Mouse (Mus musculus): ENCODE results near the gene Slain1.

DNA sequence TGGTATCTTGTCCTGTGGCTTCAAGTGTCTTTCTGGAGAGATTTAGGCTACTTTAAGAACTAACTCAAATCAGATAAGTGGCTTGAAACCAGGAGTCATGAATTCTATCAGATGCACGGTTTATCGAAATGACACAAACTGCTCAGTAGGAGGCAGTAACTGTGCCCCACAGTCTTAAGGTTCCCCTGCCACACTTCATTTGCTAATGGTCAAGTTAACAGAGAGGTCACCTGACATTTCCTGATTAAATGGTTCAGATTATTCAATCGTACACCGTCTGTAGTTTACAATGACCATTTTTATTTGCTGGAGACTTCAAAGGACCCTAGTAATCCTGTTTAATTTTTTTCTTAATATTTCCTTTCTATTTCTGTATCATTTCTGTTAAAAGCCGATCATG is 68.4 kb downstream of the Slain1 start:
- TF ChIP-seq EP300 (IDR thresholded peaks at IDR 0.05; ENCODE audit: low read depth) (no peak), CTCF (IDR thresholded peaks at IDR 0.05; ENCODE audit: low read depth) (no peak)
